Mouse (Mus musculus) ES-CJ7 (cell line): Measurements from ENCODE around the gene Arnt2.

Experiments
- DNase-seq: peaks from one replicate; pipeline ENCODE4 v3.0.0; 2011; ENCODE audit warnings: low read depth, low spot score

Gene Arnt2

DNA sequence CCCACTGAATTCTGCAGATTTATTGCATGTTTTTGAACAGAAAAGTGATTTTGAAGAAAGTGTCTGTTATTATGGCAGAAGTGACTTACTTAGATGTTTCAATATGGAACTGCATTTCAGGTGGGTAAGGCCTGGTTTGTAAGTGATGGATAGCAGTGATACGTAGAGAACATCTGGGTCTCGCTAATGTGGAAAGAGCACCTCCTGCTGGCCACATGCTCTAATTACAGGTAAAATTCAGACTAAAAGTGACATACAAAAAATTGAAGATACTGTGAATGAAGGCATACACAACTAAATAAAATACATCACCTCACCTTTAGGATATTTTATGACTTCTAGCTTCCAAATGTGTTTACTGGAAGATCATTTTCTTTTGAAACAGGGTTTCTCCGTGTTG is 66.8 kb downstream of the Arnt2 start:
- peak; percentile 27 for DNase-seq

DNA sequence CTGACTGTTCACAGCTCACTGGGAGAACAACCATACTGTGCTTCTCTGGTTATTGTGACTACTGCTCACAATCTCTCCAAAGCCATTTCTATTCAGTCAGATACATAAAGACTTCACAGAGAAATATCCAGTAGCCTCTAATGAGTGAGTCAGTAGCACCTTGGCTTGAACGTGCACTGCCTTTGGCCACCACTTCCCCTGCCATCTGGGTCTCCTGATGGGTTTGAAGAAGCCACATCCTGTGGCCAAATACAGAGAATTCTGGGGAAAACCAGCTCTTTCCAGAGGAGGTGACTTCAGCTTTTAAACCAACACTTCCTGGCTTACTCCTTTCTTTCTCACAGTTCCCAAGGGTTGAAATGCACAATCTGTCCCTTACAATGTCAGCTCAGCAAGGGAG is 69.0 kb downstream of the Arnt2 start:
- no peak for DNase-seq

GRCm38 (mm10) chr7:84339186-84339585 is 70.8 kb downstream of the Arnt2 start:
- DNase-seq: no peak

- DNase-seq: no peak
These were observed 72.2 kb downstream of the Arnt2 start for GRCm38 (mm10) chr7:84337768-84338167.

DNA sequence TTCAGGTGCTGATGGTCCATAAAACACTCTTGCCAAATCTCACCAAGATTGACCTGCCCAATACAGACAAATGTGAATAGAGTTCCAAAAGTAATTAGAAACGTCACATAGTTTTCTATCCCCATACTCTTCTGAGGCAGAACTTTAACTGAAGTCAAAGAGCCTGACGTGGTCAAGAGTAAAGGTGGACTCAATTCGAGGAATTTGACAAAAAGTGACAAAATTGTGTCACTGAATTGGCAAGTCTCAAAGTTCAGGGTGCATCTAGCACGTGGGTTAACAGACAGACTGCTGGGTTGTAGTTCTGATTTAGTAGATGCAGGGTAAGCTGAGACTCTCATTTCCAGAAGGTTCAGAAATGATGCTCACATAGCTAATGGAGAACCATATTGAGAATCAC is 73.1 kb downstream of the Arnt2 start:
- no peak for DNase-seq

DNA sequence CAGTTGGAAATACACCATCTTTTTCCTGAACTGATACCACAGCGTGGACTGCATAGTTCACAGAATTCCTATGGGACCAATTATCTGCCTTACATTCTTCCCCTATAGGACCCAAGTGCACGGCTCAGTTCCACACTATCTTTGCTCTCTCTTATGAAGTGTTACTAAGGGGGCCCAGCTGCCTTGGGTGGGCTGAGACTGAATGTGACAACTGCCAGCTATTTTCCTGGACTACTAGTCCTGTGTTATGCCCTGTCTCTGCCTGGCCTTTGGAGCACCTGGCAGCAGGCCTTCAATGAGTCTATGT is 73.4 kb downstream of the Arnt2 start:
- DNase-seq: no peak

- no peak for DNase-seq
These were observed 74.0 kb downstream of the Arnt2 start for GRCm38 (mm10) chr7:84335766-84336579.

DNA sequence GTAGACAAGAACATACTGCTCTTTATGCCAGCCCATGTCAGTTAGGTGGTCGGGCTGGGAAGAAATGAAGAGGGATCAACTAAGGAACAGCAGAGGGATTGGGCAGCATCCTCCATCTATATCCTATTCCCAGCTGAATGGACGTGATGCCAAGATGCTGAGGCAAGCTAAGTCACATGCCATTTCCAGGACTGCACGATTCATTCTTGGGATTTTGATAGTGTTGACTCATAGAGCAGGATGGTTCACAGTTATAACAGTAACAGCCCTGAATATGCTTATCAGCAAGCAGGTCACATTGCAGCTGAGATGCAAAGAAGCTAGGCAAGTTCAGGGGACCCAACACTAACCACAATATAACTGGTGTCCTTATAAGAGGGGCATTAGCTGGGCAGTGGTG is 76.0 kb downstream of the Arnt2 start:
- no peak for DNase-seq

DNA sequence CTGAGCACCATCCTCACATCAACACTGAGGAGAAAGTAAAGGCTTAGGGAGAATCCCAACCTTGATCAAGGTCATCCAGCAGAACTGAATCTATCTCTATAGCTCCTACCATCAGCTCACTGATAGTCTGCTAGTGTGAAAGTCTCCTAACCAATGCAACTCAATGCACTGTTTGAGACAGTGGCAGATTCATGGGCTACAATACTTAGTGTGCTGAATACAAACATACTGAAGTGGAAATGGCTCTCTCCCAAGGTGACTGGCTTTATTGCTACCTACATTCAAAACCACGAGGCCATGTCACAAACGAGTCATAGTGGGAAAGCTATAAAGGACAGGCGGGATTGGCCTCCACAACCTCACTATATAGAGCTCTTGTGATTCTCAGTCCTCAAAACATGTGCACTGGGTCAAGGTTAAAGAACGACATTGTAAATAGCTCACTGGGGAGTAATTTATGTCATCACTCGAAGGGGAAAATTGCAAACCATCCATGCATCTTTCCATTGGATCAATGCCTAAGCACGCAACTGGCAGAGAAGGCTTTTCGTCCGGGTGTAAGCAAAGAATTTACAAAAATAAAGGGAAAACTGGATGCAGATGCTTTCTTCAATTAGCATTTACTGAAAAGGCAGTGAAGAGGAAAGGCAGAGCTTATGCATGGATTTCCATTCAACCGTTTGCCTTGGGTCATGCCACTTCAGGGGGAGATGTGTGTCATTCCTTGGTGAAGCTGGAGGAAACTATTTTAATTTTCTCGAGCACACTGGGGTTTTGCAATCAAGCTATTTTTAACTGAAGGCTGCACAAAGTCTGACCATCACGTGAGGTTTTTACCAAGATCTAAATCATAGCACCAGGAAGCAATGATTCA is 77.4 kb downstream of the Arnt2 start:
- no peak for DNase-seq

DNA sequence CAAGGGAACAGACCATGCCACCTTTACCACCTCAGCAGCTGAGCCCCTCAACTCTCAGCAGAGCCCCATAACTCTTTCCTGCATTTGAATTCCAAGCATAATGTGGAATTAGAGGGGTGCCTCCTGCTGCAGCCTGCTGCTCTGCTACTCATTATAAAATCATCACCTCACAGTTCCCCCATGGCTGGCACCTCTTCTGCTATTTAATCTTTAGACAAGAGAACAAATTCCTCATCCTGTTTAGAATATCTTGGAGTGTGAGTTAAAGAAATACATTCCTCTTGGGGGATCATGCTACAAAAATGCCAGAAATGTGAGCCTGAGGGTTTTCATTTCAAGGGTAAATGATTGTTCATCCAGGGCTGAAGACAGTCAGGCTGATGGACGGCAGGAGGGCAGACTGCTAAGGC is 80.8 kb downstream of the Arnt2 start:
- no peak for DNase-seq

DNA sequence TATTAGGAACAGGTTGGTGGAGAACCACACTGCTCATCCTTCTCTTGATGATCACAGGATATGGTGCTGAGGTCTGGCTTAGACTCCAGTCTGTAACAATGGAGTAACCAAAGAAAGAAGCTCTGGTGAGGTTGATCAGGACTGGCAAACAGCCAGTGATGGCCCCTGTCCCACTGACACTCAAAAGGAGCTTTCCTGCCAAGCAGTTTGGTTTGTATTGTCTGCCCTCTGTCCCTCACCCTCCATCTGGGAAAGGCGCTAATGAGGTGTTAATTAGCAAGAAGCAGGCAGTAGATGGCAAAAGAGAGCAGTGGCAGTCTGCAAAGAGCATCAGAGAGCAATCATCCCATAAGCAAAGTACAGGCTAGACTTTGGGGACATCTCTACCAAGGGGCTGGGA is 81.2 kb downstream of the Arnt2 start:
- DNase-seq: no peak

GRCm38 (mm10) chr7:84325570-84326328 is 84.2 kb downstream of the Arnt2 start:
- no peak for DNase-seq

GRCm38 (mm10) chr7:84321542-84321941 is 88.4 kb downstream of the Arnt2 start:
- no peak for DNase-seq

DNA sequence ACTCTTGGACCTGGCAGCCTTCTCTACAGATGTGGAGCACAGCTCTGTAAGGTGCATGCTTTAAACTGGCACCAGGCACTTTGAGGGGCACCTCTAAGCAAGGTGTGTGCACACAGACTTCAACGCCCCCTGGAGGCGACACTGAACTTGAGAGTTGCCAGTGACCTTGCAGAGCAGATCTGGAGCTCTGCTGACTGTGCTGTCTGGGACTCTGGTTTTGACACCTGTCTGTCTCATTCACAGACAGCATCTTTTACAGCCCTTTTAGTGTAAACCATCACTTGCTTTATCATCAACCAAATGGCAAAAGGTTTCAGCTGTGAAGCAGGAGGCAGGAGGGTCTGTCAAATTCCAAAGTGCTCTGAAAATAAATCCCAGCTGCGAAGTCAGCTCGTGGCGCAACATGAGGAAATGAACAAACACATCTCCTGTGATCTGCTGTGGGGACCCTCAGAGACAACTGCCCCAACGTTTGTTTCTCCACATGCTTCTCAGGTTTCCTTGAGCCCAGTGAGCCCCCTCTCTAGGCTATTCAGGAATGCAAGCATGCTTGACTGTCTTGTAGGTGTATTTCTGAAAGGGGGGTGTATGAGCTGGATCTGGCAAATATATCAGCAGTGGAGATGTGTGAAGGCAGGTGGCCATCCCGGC is 94.5 kb downstream of the Arnt2 start:
- peak; percentile 22 for DNase-seq

DNA sequence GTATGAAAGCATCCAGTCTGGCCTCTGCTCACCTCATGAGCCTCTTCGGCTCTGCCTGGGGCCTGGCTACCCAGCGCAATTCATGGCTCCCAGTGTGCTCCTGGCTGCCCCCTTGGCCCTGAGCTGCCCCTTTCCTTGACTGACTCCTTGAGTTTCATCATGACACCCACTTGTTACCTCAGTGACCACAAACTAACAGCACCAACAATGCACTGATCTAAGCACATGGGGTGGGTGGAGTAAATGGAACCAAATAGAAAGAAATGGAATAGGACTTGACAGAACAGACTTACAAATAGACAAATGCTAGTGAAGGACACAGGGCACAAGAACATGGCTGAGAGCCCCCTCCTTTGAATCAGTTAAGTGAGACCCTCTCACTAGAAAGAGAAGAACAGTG is 95.2 kb downstream of the Arnt2 start:
- no peak for DNase-seq

- DNase-seq: no peak
These were observed 98.4 kb downstream of the Arnt2 start for GRCm38 (mm10) chr7:84311624-84312023.

DNA sequence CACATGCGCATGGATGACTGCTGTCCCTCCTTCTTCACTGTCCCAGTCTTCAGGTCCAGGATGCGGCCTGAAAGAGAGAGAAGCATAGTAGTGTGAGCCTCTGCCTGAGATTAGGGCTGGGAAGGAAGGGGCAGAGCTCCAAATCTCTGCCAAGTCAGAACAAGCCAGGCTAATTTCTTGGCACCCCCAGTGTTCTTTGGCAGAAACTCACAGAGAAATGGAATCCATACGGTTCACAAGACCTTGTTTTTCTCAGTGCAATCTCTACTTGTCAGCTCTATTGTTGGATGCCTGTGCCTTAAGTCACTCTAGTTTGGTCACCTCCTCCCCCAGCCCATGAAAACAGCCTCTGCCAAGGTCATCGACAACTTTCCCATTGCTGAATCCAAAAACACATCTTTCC is 99.1 kb downstream of the Arnt2 start:
- DNase-seq: no peak

DNA sequence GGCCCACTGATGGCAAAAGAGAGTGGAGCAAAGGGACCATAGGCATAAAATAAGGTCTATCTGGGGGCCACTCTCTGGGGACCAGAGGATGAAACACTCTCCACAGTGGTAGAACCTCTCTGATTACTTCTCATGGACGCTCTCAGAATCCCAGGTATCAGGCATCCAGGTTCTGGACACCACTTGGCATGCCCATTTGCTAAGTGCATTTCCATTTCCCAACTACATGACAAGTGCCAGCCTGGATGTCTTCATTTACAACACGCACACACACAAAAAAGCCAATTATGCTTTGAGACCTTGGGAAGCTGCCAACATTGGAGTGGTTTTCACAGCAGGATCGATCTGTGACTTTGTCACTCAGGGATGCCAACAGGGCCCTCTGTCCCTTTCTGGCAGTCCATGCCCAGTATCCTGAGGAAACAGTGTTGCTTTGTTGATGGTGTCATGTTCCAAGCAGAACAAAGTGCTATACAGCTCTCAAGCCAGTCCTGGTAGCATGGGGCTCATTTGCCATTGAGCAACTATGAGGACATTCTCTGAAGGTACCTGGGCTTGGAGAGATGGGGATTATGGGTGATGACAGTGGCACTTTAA is 102.5 kb downstream of the Arnt2 start:
- DNase-seq: no peak

- no peak for DNase-seq
These were observed 109.7 kb downstream of the Arnt2 start for GRCm38 (mm10) chr7:84300261-84300660.

- DNase-seq: no peak
These were observed 110.4 kb downstream of the Arnt2 start for GRCm38 (mm10) chr7:84299601-84300000.

GRCm38 (mm10) chr7:84293054-84293453 is 116.9 kb downstream of the Arnt2 start:
- no peak for DNase-seq
